Mouse (Mus musculus): ENCODE data around the gene Stk11ip. TPM values are rescaled to one million over a fixed set of nuclear protein-coding genes. Genes with fewer than 3 reads are reported as not detected.

Gene Stk11ip
- polyA plus RNA-seq, 1 experiment: 50.6 TPM

- WGBS: 74% methylated on average over 17 of the region's 17 CpGs
- TF ChIP-seq CTCF (IDR thresholded peaks at IDR 0.05; ENCODE audit: insufficient read depth, low read length) (no peak), POLR2A (IDR thresholded peaks at IDR 0.05; ENCODE audit: borderline replicate concordance, extremely low read depth, low read depth, low read length) (no peak)
- Histone ChIP-seq H3K4me3 (replicated peaks; ENCODE audit: extremely low read depth, low read depth, low read length) (no peak overlapping the region), H3K4me1 (ENCODE audit: control insufficient read depth, insufficient read depth, low read length) (no peaks in the 10 kb centered on the region)
- no peak for DNase-seq
Measured at GRCm38 (mm10) chr1:75549289-75550279, 28.3 kb downstream of the Stk11ip start.

- H3K4me3 ChIP-seq (replicated peaks; ENCODE audit: extremely low read depth, low read depth, low read length): no peak overlapping the region
- WGBS: 69% methylated on average over 15 of the region's 15 CpGs
- no peak for DNase-seq
- no peaks in the 10 kb centered on the region for H3K4me1 ChIP-seq (ENCODE audit: control insufficient read depth, insufficient read depth, low read length)
- TF ChIP-seq POLR2A (IDR thresholded peaks at IDR 0.05; ENCODE audit: borderline replicate concordance, extremely low read depth, low read depth, low read length) (no peak), CTCF (IDR thresholded peaks at IDR 0.05; ENCODE audit: insufficient read depth, low read length) (no peak)
Measured at GRCm38 (mm10) chr1:75550586-75550985, 29.3 kb downstream of the Stk11ip start.

- DNase-seq: no peak
- H3K4me3 ChIP-seq (replicated peaks; ENCODE audit: extremely low read depth, low read depth, low read length): no peak overlapping the region
- 71% methylated on average over 7 of the region's 7 CpGs for WGBS
- TF ChIP-seq CTCF (IDR thresholded peaks at IDR 0.05; ENCODE audit: insufficient read depth, low read length): no peak
- no peak for TF ChIP-seq POLR2A (IDR thresholded peaks at IDR 0.05; ENCODE audit: borderline replicate concordance, extremely low read depth, low read depth, low read length)
- H3K4me1 ChIP-seq (ENCODE audit: control insufficient read depth, insufficient read depth, low read length): no peaks in the 10 kb centered on the region
Measured at GRCm38 (mm10) chr1:75555680-75556079, 34.4 kb downstream of the Stk11ip start.

GRCm38 (mm10) chr1:75556143-75556781 is 34.9 kb downstream of the Stk11ip start:
- H3K4me3 ChIP-seq (replicated peaks; ENCODE audit: extremely low read depth, low read depth, low read length): no peak overlapping the region
- H3K4me1 ChIP-seq (ENCODE audit: control insufficient read depth, insufficient read depth, low read length): no peaks in the 10 kb centered on the region
- DNase-seq: no peak
- TF ChIP-seq CTCF (IDR thresholded peaks at IDR 0.05; ENCODE audit: insufficient read depth, low read length) (no peak), POLR2A (IDR thresholded peaks at IDR 0.05; ENCODE audit: borderline replicate concordance, extremely low read depth, low read depth, low read length) (no peak)
- 78% methylated on average over 9 of the region's 9 CpGs for WGBS

- Histone ChIP-seq H3K4me1 (ENCODE audit: control insufficient read depth, insufficient read depth, low read length) (no peaks in the 10 kb centered on the region), H3K4me3 (replicated peaks; ENCODE audit: extremely low read depth, low read depth, low read length) (no peak overlapping the region)
- DNase-seq: no peak
- TF ChIP-seq POLR2A (IDR thresholded peaks at IDR 0.05; ENCODE audit: borderline replicate concordance, extremely low read depth, low read depth, low read length) (no peak), CTCF (IDR thresholded peaks at IDR 0.05; ENCODE audit: insufficient read depth, low read length) (no peak)
- 91% methylated on average over 7 of the region's 7 CpGs for WGBS
Measured at GRCm38 (mm10) chr1:75557041-75557440, 35.7 kb downstream of the Stk11ip start.

GRCm38 (mm10) chr1:75558388-75559178 is 37.3 kb downstream of the Stk11ip start:
- WGBS: 79% methylated on average over 18 of the region's 18 CpGs
- DNase-seq: no peak
- TF ChIP-seq CTCF (IDR thresholded peaks at IDR 0.05; ENCODE audit: insufficient read depth, low read length) (no peak), POLR2A (IDR thresholded peaks at IDR 0.05; ENCODE audit: borderline replicate concordance, extremely low read depth, low read depth, low read length) (no peak)
- Histone ChIP-seq H3K4me1 (ENCODE audit: control insufficient read depth, insufficient read depth, low read length) (no peaks in the 10 kb centered on the region), H3K4me3 (replicated peaks; ENCODE audit: extremely low read depth, low read depth, low read length) (no peak overlapping the region)

GRCm38 (mm10) chr1:75559212-75559925 is 38.0 kb downstream of the Stk11ip start:
- no peak for TF ChIP-seq POLR2A (IDR thresholded peaks at IDR 0.05; ENCODE audit: borderline replicate concordance, extremely low read depth, low read depth, low read length)
- peak; percentile 97 for TF ChIP-seq CTCF (IDR thresholded peaks at IDR 0.05; ENCODE audit: insufficient read depth, low read length)
- Histone ChIP-seq H3K4me3 (replicated peaks; ENCODE audit: extremely low read depth, low read depth, low read length) (no peak overlapping the region), H3K4me1 (ENCODE audit: control insufficient read depth, insufficient read depth, low read length) (no peaks in the 10 kb centered on the region)
- DNase-seq: peak; percentile 87
- 7% methylated on average over 17 of the region's 17 CpGs for WGBS

- WGBS: 73% methylated on average over 12 of the region's 12 CpGs
- DNase-seq: no peak
- TF ChIP-seq POLR2A (IDR thresholded peaks at IDR 0.05; ENCODE audit: borderline replicate concordance, extremely low read depth, low read depth, low read length) (no peak), CTCF (IDR thresholded peaks at IDR 0.05; ENCODE audit: insufficient read depth, low read length) (no peak)
- H3K4me3 ChIP-seq (replicated peaks; ENCODE audit: extremely low read depth, low read depth, low read length): no peak overlapping the region
- no peaks in the 10 kb centered on the region for H3K4me1 ChIP-seq (ENCODE audit: control insufficient read depth, insufficient read depth, low read length)
Measured at GRCm38 (mm10) chr1:75560206-75560913, 39.0 kb downstream of the Stk11ip start.
